Mouse (Mus musculus): ENCODE data around the gene Olfr1055. TPM values are rescaled to one million over a fixed set of nuclear protein-coding genes. Genes with fewer than 3 reads are reported as not detected.

The Olfr1055 gene
- polyA plus RNA-seq (2014; fragmentation: Illumina TruSeq; extraction: RNeasy Lipid Tissue Mini Kit (QIAGEN cat#74804); ENCODE audit: low read depth, low replicate concordance): not detected

DNA sequence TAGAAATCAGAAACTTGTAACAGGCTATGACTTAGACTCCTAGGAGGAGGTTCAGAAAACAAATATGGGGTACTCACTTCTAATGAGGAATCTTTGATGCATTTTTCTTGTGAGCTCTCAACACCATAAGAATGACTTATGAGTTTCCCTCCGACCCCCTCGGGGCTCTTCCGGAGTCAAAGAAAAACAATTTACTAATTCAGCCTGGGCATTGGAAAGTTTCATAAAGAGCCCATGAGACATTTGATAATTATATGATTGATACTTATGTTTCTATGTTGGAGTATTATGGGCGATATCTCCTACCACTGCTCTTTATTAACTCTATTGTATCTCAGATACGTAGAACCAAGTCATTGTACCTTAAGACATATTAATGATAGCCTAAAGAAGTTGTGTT is at the start of gene Olfr1055:
TSS of gene Olfr1055 (minus strand) at position 101 of the 400 bp plus-strand sequence.

GRCm38 (mm10) chr2:86388461-86388860 is 38.4 kb upstream of the Olfr1055 start, which contains the start of gene Olfr1058:
Gene Olfr1058, minus strand, starts transcription at chr2:86388561.

DNA sequence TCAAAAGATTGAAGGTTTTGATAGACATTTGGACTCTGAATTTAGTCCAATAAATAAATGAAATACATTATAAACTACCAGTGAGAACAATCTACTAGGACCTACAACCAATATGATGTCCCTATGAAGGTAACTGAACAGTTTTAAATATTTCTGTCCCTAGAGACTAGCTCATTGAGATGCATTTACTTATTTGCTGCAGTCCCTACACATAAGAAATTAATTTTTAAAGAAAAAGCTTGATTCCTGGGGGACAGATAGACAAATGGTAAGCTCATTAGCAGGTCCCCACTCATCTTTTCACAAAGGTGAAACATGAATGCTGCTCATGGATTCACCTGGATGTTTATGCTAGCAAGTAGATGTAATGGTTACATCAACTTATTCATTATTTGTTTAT is 28.2 kb upstream of the Olfr1055 start, which contains the start of gene Olfr1057:
TSS of gene Olfr1057 (minus strand) at position 101 of the 400 bp plus-strand sequence.

GRCm38 (mm10) chr2:86362369-86362768 is 12.3 kb upstream of the Olfr1055 start, which contains the start of gene Olfr1056:
Gene Olfr1056, minus strand, starts transcription at chr2:86362469.

GRCm38 (mm10) chr2:86335333-86335732 is 14.8 kb downstream of the Olfr1055 start, which contains the start of gene Olfr1054:
Gene Olfr1054, minus strand, starts transcription at chr2:86335433.

GRCm38 (mm10) chr2:86315184-86315583 is 34.9 kb downstream of the Olfr1055 start, which contains the start of gene Olfr1053:
Gene Olfr1053, minus strand, starts transcription at chr2:86315284.

Other genes with a start within 250 kb of the Olfr1055 start
- not detected for gene Olfr1039, start 214.4 kb downstream of the Olfr1055 start, polyA plus RNA-seq (2014; fragmentation: Illumina TruSeq; extraction: RNeasy Lipid Tissue Mini Kit (QIAGEN cat#74804); ENCODE audit: low read depth, low replicate concordance)
- not detected for gene Olfr1040, start 203.6 kb downstream of the Olfr1055 start, polyA plus RNA-seq (2014; fragmentation: Illumina TruSeq; extraction: RNeasy Lipid Tissue Mini Kit (QIAGEN cat#74804); ENCODE audit: low read depth, low replicate concordance)
- gene Olfr1042, start 188.4 kb downstream of the Olfr1055 start, polyA plus RNA-seq (2014; fragmentation: Illumina TruSeq; extraction: RNeasy Lipid Tissue Mini Kit (QIAGEN cat#74804); ENCODE audit: low read depth, low replicate concordance): not detected
- gene Olfr1043, start 182.8 kb downstream of the Olfr1055 start, polyA plus RNA-seq (2014; fragmentation: Illumina TruSeq; extraction: RNeasy Lipid Tissue Mini Kit (QIAGEN cat#74804); ENCODE audit: low read depth, low replicate concordance): not detected
- not detected for gene Olfr1044, start 172.5 kb downstream of the Olfr1055 start, polyA plus RNA-seq (2014; fragmentation: Illumina TruSeq; extraction: RNeasy Lipid Tissue Mini Kit (QIAGEN cat#74804); ENCODE audit: low read depth, low replicate concordance)
- not detected for gene Olfr52, start 164.6 kb downstream of the Olfr1055 start, polyA plus RNA-seq (2014; fragmentation: Illumina TruSeq; extraction: RNeasy Lipid Tissue Mini Kit (QIAGEN cat#74804); ENCODE audit: low read depth, low replicate concordance)
- not detected for gene Olfr1045, start 147.3 kb downstream of the Olfr1055 start, polyA plus RNA-seq (2014; fragmentation: Illumina TruSeq; extraction: RNeasy Lipid Tissue Mini Kit (QIAGEN cat#74804); ENCODE audit: low read depth, low replicate concordance)
- not detected for gene Olfr1046, start 131.0 kb downstream of the Olfr1055 start, polyA plus RNA-seq (2014; fragmentation: Illumina TruSeq; extraction: RNeasy Lipid Tissue Mini Kit (QIAGEN cat#74804); ENCODE audit: low read depth, low replicate concordance)
- gene Olfr1047, start 118.9 kb downstream of the Olfr1055 start, polyA plus RNA-seq (2014; fragmentation: Illumina TruSeq; extraction: RNeasy Lipid Tissue Mini Kit (QIAGEN cat#74804); ENCODE audit: low read depth, low replicate concordance): not detected
- not detected for gene Olfr1048, start 110.0 kb downstream of the Olfr1055 start, polyA plus RNA-seq (2014; fragmentation: Illumina TruSeq; extraction: RNeasy Lipid Tissue Mini Kit (QIAGEN cat#74804); ENCODE audit: low read depth, low replicate concordance)
- gene Olfr1049, start 92.0 kb downstream of the Olfr1055 start, polyA plus RNA-seq (2014; fragmentation: Illumina TruSeq; extraction: RNeasy Lipid Tissue Mini Kit (QIAGEN cat#74804); ENCODE audit: low read depth, low replicate concordance): not detected
- not detected for gene Olfr1051, start 71.2 kb downstream of the Olfr1055 start, polyA plus RNA-seq (2014; fragmentation: Illumina TruSeq; extraction: RNeasy Lipid Tissue Mini Kit (QIAGEN cat#74804); ENCODE audit: low read depth, low replicate concordance)
- gene Olfr1052, start 57.8 kb downstream of the Olfr1055 start, polyA plus RNA-seq (2014; fragmentation: Illumina TruSeq; extraction: RNeasy Lipid Tissue Mini Kit (QIAGEN cat#74804); ENCODE audit: low read depth, low replicate concordance): not detected
- not detected for gene Olfr1053, start 35.0 kb downstream of the Olfr1055 start, polyA plus RNA-seq (2014; fragmentation: Illumina TruSeq; extraction: RNeasy Lipid Tissue Mini Kit (QIAGEN cat#74804); ENCODE audit: low read depth, low replicate concordance)
- gene Olfr1054, start 14.9 kb downstream of the Olfr1055 start, polyA plus RNA-seq (2014; fragmentation: Illumina TruSeq; extraction: RNeasy Lipid Tissue Mini Kit (QIAGEN cat#74804); ENCODE audit: low read depth, low replicate concordance): not detected
- gene Olfr1056, start 12.2 kb upstream of the Olfr1055 start, polyA plus RNA-seq (2014; fragmentation: Illumina TruSeq; extraction: RNeasy Lipid Tissue Mini Kit (QIAGEN cat#74804); ENCODE audit: low read depth, low replicate concordance): not detected
- gene Olfr1057, start 28.1 kb upstream of the Olfr1055 start, polyA plus RNA-seq (2014; fragmentation: Illumina TruSeq; extraction: RNeasy Lipid Tissue Mini Kit (QIAGEN cat#74804); ENCODE audit: low read depth, low replicate concordance): not detected
- not detected for gene Olfr1058, start 38.3 kb upstream of the Olfr1055 start, polyA plus RNA-seq (2014; fragmentation: Illumina TruSeq; extraction: RNeasy Lipid Tissue Mini Kit (QIAGEN cat#74804); ENCODE audit: low read depth, low replicate concordance)
- gene Olfr1061, start 63.8 kb upstream of the Olfr1055 start, polyA plus RNA-seq (2014; fragmentation: Illumina TruSeq; extraction: RNeasy Lipid Tissue Mini Kit (QIAGEN cat#74804); ENCODE audit: low read depth, low replicate concordance): not detected
- gene Olfr1062, start 76.5 kb upstream of the Olfr1055 start, polyA plus RNA-seq (2014; fragmentation: Illumina TruSeq; extraction: RNeasy Lipid Tissue Mini Kit (QIAGEN cat#74804); ENCODE audit: low read depth, low replicate concordance): not detected
- gene Olfr1065, start 100.3 kb upstream of the Olfr1055 start, polyA plus RNA-seq (2014; fragmentation: Illumina TruSeq; extraction: RNeasy Lipid Tissue Mini Kit (QIAGEN cat#74804); ENCODE audit: low read depth, low replicate concordance): not detected
- not detected for gene Olfr1066, start 106.0 kb upstream of the Olfr1055 start, polyA plus RNA-seq (2014; fragmentation: Illumina TruSeq; extraction: RNeasy Lipid Tissue Mini Kit (QIAGEN cat#74804); ENCODE audit: low read depth, low replicate concordance)
- gene Olfr228, start 137.1 kb upstream of the Olfr1055 start, polyA plus RNA-seq (2014; fragmentation: Illumina TruSeq; extraction: RNeasy Lipid Tissue Mini Kit (QIAGEN cat#74804); ENCODE audit: low read depth, low replicate concordance): not detected
- not detected for gene Olfr1076, start 158.2 kb upstream of the Olfr1055 start, polyA plus RNA-seq (2014; fragmentation: Illumina TruSeq; extraction: RNeasy Lipid Tissue Mini Kit (QIAGEN cat#74804); ENCODE audit: low read depth, low replicate concordance)
- gene Olfr1079, start 192.2 kb upstream of the Olfr1055 start, polyA plus RNA-seq (2014; fragmentation: Illumina TruSeq; extraction: RNeasy Lipid Tissue Mini Kit (QIAGEN cat#74804); ENCODE audit: low read depth, low replicate concordance): not detected
- gene Olfr1080, start 208.0 kb upstream of the Olfr1055 start, polyA plus RNA-seq (2014; fragmentation: Illumina TruSeq; extraction: RNeasy Lipid Tissue Mini Kit (QIAGEN cat#74804); ENCODE audit: low read depth, low replicate concordance): not detected
- gene Olfr1082, start 248.7 kb upstream of the Olfr1055 start, polyA plus RNA-seq (2014; fragmentation: Illumina TruSeq; extraction: RNeasy Lipid Tissue Mini Kit (QIAGEN cat#74804); ENCODE audit: low read depth, low replicate concordance): not detected

All from adrenal gland, adult 10 weeks (tissue).